Mouse (Mus musculus): ENCODE data around the gene BC030870. TPM values are rescaled to one million over a fixed set of nuclear protein-coding genes. Genes with fewer than 3 reads are reported as not detected.

BC030870 gene
- total RNA-seq, 1 experiment: not detected

DNA sequence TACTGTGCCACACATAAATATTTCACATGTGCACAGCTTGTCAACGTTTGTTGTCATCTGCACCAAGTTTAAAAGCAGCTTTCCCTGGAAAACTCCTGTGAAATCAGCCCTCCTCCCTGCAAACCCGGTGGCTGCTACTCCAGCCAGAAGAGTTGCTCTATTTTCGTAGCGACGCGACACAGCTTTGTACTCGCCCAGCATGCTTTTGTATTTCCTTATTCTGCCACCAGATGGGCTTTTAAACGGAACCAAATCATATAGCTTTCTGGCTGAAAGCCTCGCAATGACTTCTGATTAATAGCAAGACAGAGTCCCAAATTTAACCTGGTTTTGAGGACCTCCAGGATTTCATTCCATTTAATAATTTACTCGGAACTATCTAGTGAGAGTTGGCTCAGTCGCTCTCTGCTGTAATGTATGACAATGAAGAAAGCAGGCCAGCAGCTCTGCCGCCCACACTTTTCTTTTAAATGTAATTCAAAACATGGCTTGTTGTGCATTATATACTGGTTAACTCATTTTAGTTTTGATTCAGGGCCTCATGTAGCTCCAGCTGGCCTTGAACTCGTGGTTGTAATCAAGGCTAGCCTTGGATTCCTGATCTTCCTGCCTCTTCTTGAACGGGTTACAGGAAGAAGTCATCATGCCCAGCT is 29.9 kb upstream of the BC030870 start:
- Histone ChIP-seq H3K4me1 (ENCODE audit: control insufficient read depth in 2 of 2, insufficient read depth in 2 of 2, low read length in 2 of 2, poor library complexity in 1 of 2) (no peaks in the 10 kb centered on the region), H3K4me3 (ENCODE audit: insufficient read depth in 1 of 2, low read depth in 1 of 2, low read length in 2 of 2, poor library complexity in 1 of 2, severe bottlenecking in 1 of 2) (no peak overlapping the region), H3K9me3 (ENCODE audit: control insufficient read depth, insufficient read depth, low read depth, low read length) (no peaks in the 10 kb centered on the region), H3K36me3 (ENCODE audit: control insufficient read depth, insufficient read depth, low read length, poor library complexity, severe bottlenecking) (no peaks in the 10 kb centered on the region), H3K9ac (ENCODE audit: insufficient read depth, low read depth, low read length, poor library complexity, severe bottlenecking) (no peak overlapping the region), H3K27ac (ENCODE audit: insufficient read depth, low read depth, low read length, poor library complexity, severe bottlenecking) (no peak overlapping the region)
- in situ Hi-C loops (cut with MboI; ENCODE audit: low sequenced_read_pairs in 2 of 2, unreplicated experiment in 2 of 2): loop anchor here in 1 of 2 experiments (25.0 kb wide), 1 partner anchor 1278 kb away; no protein-coding TSS in a partner anchor
- TF ChIP-seq ZNF384 (IDR thresholded peaks at IDR 0.05; ENCODE audit: low read depth, low read length): no peak
- TF ChIP-seq HCFC1 (IDR thresholded peaks at IDR 0.05; ENCODE audit: borderline replicate concordance, insufficient read depth, low read length): no peak
- no peak for DNase-seq (ENCODE audit: low read depth, low spot score)

DNA sequence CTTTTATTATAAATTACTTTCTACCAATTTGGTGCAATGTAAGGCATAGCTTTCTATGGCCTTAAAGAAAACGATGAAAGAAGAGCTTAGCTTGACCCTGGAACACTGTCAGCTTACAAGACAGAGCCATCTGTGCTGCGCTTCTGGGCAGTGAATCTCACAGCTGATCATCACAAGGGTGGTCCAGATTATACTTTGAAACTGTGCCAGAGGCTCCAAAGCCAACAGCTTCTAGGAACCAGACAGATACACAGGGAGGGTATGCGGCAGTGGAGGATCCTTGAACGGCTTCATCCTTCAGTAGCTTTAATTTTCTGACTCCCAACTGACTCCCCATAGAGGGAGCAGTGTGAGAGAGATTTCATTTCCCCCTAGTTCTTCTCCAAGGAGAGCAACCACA is 28.5 kb upstream of the BC030870 start:
- no peaks in the 10 kb centered on the region for H3K4me1 ChIP-seq (ENCODE audit: control insufficient read depth in 2 of 2, insufficient read depth in 2 of 2, low read length in 2 of 2, poor library complexity in 1 of 2)
- in situ Hi-C loops (cut with MboI; ENCODE audit: low sequenced_read_pairs in 2 of 2, unreplicated experiment in 2 of 2): loop anchor here in 1 of 2 experiments (25.0 kb wide), 1 partner anchor 1279 kb away; no protein-coding TSS in a partner anchor
- H3K9me3 ChIP-seq (ENCODE audit: control insufficient read depth, insufficient read depth, low read depth, low read length): no peaks in the 10 kb centered on the region
- H3K4me3 ChIP-seq (ENCODE audit: insufficient read depth in 1 of 2, low read depth in 1 of 2, low read length in 2 of 2, poor library complexity in 1 of 2, severe bottlenecking in 1 of 2): no peak overlapping the region
- DNase-seq (ENCODE audit: low read depth, low spot score): no peak
- TF ChIP-seq ZC3H11A (IDR thresholded peaks at IDR 0.05; ENCODE audit: borderline replicate concordance, low read depth, low read length): no peak
- no peak for TF ChIP-seq CHD2 (IDR thresholded peaks at IDR 0.05; ENCODE audit: low read depth, low read length)
- TF ChIP-seq ZNF384 (IDR thresholded peaks at IDR 0.05; ENCODE audit: low read depth, low read length): no peak
- TF ChIP-seq MAFK (IDR thresholded peaks at IDR 0.05; ENCODE audit: insufficient read depth, low read depth, low read length): no peak
- TF ChIP-seq HCFC1 (IDR thresholded peaks at IDR 0.05; ENCODE audit: borderline replicate concordance, insufficient read depth, low read length): no peak
- H3K36me3 ChIP-seq (ENCODE audit: control insufficient read depth, insufficient read depth, low read length, poor library complexity, severe bottlenecking): no peaks in the 10 kb centered on the region
- no peak overlapping the region for H3K9ac ChIP-seq (ENCODE audit: insufficient read depth, low read depth, low read length, poor library complexity, severe bottlenecking)
- no peak overlapping the region for H3K27ac ChIP-seq (ENCODE audit: insufficient read depth, low read depth, low read length, poor library complexity, severe bottlenecking)

GRCm38 (mm10) chr8:65138830-65139466 is 9.6 kb upstream of the BC030870 start:
- no peaks in the 10 kb centered on the region for H3K4me1 ChIP-seq (ENCODE audit: control insufficient read depth in 2 of 2, insufficient read depth in 2 of 2, low read length in 2 of 2, poor library complexity in 1 of 2)
- no peaks in the 10 kb centered on the region for H3K36me3 ChIP-seq (ENCODE audit: control insufficient read depth, insufficient read depth, low read length, poor library complexity, severe bottlenecking)
- H3K4me3 ChIP-seq (ENCODE audit: insufficient read depth in 1 of 2, low read depth in 1 of 2, low read length in 2 of 2, poor library complexity in 1 of 2, severe bottlenecking in 1 of 2): no peak overlapping the region
- H3K9ac ChIP-seq (ENCODE audit: insufficient read depth, low read depth, low read length, poor library complexity, severe bottlenecking): no peak overlapping the region
- DNase-seq (ENCODE audit: low read depth, low spot score): no peak
- no peaks in the 10 kb centered on the region for H3K9me3 ChIP-seq (ENCODE audit: control insufficient read depth, insufficient read depth, low read depth, low read length)
- no peak overlapping the region for H3K27ac ChIP-seq (ENCODE audit: insufficient read depth, low read depth, low read length, poor library complexity, severe bottlenecking)
- TF ChIP-seq ZNF384 (IDR thresholded peaks at IDR 0.05; ENCODE audit: low read depth, low read length): no peak
- no peak for TF ChIP-seq ZC3H11A (IDR thresholded peaks at IDR 0.05; ENCODE audit: borderline replicate concordance, low read depth, low read length)
- TF ChIP-seq CHD2 (IDR thresholded peaks at IDR 0.05; ENCODE audit: low read depth, low read length): no peak
- in situ Hi-C loops (cut with MboI; ENCODE audit: low sequenced_read_pairs in 2 of 2, unreplicated experiment in 2 of 2): no loop called here

DNA sequence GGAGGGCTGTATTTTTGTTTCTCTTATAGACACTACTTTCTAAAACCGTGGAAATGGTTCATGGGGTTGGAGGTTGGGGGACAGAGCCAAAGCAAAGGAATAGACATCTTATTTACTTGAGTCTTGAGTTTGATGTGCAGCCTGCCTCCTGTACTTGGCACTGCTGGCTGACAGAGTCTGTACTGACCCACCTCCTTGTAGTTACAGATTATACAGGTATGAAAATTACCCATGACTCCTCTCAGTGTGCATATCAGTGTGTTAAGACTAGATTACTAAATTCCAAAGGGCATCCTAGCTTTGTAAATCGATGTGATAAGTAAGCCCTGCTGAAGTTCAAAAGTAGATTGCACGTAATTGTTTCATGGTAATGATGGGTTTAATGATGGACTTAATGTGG is 2.9 kb downstream of the BC030870 start:
- H3K27ac ChIP-seq (ENCODE audit: insufficient read depth, low read depth, low read length, poor library complexity, severe bottlenecking): no peak overlapping the region

More for the DNA sequence above, 2.9 kb downstream of the BC030870 start:
- no peak for DNase-seq (ENCODE audit: low read depth, low spot score)
- Histone ChIP-seq H3K9me3 (ENCODE audit: control insufficient read depth, insufficient read depth, low read depth, low read length) (no peaks in the 10 kb centered on the region), H3K36me3 (ENCODE audit: control insufficient read depth, insufficient read depth, low read length, poor library complexity, severe bottlenecking) (no peaks in the 10 kb centered on the region), H3K4me1 (ENCODE audit: control insufficient read depth in 2 of 2, insufficient read depth in 2 of 2, low read length in 2 of 2, poor library complexity in 1 of 2) (no peaks in the 10 kb centered on the region), H3K4me3 (ENCODE audit: insufficient read depth in 1 of 2, low read depth in 1 of 2, low read length in 2 of 2, poor library complexity in 1 of 2, severe bottlenecking in 1 of 2) (no peak overlapping the region), H3K9ac (ENCODE audit: insufficient read depth, low read depth, low read length, poor library complexity, severe bottlenecking) (no peak overlapping the region)
- in situ Hi-C loops (cut with MboI; ENCODE audit: low sequenced_read_pairs in 2 of 2, unreplicated experiment in 2 of 2): no loop called here
- TF ChIP-seq ZC3H11A (IDR thresholded peaks at IDR 0.05; ENCODE audit: borderline replicate concordance, low read depth, low read length): no peak
- TF ChIP-seq ZNF384 (IDR thresholded peaks at IDR 0.05; ENCODE audit: low read depth, low read length): no peak
- TF ChIP-seq CHD2 (IDR thresholded peaks at IDR 0.05; ENCODE audit: low read depth, low read length): no peak
- no peak for TF ChIP-seq MAFK (IDR thresholded peaks at IDR 0.05; ENCODE audit: insufficient read depth, low read depth, low read length)
- TF ChIP-seq HCFC1 (IDR thresholded peaks at IDR 0.05; ENCODE audit: borderline replicate concordance, insufficient read depth, low read length): no peak

Data from ES-E14 (cell line).